Mouse (Mus musculus) myocyte (in vitro differentiated cells): ENCODE results near the gene Lzts2.

Experiments used
- CEBPB ChIP-seq: IDR thresholded peaks from 2 replicates; pipeline ENCODE4 v1.6.1; 2011; ENCODE audit warnings: mild to moderate bottlenecking, moderate library complexity; ENCODE audit not compliant: poor library complexity, insufficient read depth, severe bottlenecking
- E2F4 ChIP-seq: IDR thresholded peaks from one replicate; pipeline ENCODE4 v1.6.1; 2011; ENCODE audit warnings: mild to moderate bottlenecking, control low read depth, moderate library complexity; ENCODE audit not compliant: insufficient read depth
- MAX ChIP-seq: IDR thresholded peaks from one replicate; pipeline ENCODE4 v1.6.1; 2011; ENCODE audit warnings: low read depth, mild to moderate bottlenecking, control low read depth
- POLR2A ChIP-seq: IDR thresholded peaks from one replicate; pipeline ENCODE4 v1.6.1; 2011; ENCODE audit warnings: low read depth, mild to moderate bottlenecking, control low read depth, moderate library complexity; ENCODE audit not compliant: insufficient read length
- POLR2AphosphoS2 ChIP-seq: IDR thresholded peaks from one replicate; pipeline ENCODE4 v1.6.1; 2011; ENCODE audit warnings: low read depth, control low read depth; ENCODE audit not compliant: insufficient read length
- REST ChIP-seq: IDR thresholded peaks from one replicate; pipeline ENCODE4 v1.6.1; 2011; ENCODE audit warnings: mild to moderate bottlenecking, control low read depth, moderate library complexity; ENCODE audit not compliant: insufficient read depth, insufficient read length
- TCF12 ChIP-seq: IDR thresholded peaks from one replicate; pipeline ENCODE4 v1.6.1; 2011; ENCODE audit warnings: mild to moderate bottlenecking, control low read depth; ENCODE audit not compliant: poor library complexity, insufficient read depth, severe bottlenecking
- USF1 ChIP-seq: IDR thresholded peaks from one replicate; pipeline ENCODE4 v1.6.1; 2011; ENCODE audit warnings: low read depth, mild to moderate bottlenecking, control low read depth, moderate library complexity

GRCm38 (mm10) chr19:44982477-44983115, 31.6 kb upstream of the Lzts2 start:
- no peak for TF ChIP-seq POLR2A
- TF ChIP-seq POLR2AphosphoS2 = no peak
- TF ChIP-seq TCF12 = no peak
- TF ChIP-seq CEBPB = no peak
- no peak for TF ChIP-seq USF1
- TF ChIP-seq MAX = no peak
- TF ChIP-seq E2F4 = no peak
- TF ChIP-seq REST = no peak
